Mouse (Mus musculus): ENCODE data around the gene Carmil1.

Carmil1 gene

DNA sequence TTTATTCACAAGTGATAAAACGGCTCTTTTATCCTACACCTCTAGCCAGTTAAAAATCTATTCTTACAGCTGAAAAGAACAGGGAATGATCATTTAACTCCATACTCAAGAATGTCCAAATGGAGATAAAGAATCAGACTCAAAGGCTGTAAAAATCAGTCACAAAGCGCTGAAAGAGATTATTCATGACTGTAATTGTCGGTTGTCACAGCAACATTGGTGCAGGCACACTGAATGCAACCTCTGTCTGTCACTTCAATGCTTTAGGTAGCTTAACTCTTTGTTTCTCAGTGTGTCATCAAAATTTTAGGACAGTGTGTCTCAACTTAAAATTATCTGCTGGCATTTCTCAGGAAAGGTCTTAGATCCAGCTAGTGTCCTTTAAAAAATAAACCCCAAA, 235.3 kb downstream of the Carmil1 start:
- no peak for DNase-seq (ENCODE audit: low spot score)

DNA sequence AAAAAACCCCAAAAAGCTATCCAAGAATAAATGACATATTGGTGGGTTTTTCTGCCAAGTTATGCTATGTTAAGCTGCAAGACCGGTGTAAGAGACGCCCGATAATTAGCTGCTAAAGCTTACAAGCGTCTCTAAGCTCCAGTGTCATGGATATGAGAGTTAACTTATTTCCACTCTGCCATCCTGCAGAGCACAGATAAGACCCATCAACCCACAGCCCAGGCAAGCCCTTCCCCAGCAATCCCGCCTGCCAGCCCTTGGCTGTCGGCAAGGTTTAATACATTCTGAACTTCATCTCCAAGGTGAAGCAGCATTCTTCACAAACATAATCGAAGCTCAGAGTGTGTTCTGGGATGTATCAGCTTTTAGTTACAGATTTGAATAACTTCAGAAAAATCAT, 240.4 kb downstream of the Carmil1 start:
- no peak for DNase-seq (ENCODE audit: low spot score)

DNA sequence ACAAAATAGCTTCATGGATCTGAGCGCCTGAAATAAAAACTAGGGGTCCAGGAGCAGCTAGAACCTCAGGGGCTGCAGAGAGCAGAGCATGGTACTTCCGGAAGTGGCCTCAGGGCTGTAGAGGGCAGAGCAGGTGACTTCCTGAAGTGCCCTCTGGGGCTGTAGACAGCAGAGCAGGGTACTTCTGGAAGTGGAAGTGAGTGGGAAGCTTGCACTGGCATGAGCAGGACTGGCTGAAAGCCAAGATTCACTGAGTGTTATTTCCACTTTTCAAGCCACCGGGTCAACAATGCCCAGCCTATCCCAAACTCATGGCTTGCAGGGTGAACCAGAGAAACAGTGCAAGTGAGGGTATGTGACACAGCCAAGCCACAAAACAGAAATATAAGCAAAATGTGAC, 243.1 kb downstream of the Carmil1 start:
- DNase-seq (ENCODE audit: low spot score) = no peak

DNA sequence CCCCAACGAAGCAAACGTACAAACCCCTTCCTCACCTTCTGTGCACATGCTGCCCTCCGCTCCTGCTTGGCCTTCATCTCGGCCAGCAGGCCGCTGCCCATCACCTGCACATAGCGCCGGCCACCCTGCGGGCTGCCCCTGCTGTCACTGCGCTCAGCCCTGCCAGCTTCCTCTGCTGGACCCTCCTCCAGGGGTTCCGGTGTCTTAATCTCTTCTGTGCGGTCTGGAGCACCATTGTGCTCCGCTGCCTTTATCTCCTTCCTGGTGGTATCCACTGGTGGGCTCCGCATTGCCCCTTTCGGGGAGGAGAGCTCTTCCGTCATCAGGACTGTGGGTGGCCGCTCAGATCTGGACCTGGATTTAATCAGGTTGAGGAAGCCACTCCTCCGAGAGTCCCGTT, 244.4 kb downstream of the Carmil1 start:
- DNase-seq (ENCODE audit: low spot score) = no peak

DNA sequence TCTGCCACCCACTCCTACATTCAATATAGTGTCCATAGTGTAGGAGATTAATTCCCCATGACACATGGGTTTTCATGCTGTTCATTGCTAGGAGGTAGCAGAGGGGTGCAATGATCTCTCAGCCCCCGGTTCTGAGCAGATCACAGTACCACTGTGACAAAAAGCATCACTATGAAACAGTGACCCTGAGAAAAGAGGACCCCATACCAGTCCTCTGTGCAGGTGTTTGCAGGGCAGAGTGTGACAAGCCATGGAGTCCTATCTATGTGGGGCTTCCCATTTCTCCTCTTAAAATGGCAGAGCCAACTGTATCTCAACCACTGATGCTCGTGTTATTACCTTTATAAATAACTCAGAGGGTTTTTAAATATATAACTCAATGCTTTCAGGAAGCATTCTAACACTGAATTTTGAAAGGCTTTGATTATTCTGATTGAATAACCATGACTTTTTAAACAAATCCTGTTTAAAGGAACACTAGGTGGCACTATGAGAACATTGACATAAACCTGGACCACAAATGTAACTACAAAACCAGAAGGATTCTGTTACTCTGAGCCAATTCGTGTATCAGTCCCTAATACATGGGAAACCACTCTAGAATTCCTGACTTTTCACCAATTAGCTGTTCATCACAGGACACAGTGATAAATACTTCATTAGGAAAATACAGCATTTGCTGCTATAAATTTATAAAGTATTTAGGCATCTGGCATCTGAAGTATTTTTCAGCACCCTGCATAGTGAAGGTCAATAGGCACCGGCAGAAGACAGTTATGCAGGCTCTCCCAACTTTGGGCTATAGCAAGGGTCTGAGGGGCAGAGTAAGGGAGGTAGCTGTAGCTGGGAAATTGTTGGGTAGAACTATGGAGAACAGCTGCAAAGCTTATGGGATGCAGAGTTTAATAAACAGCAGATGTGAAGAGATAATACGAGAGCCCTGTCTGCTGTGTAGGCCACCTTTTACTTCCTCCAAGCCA, 253.1 kb downstream of the Carmil1 start:
- DNase-seq (ENCODE audit: low spot score) = no peak

DNA sequence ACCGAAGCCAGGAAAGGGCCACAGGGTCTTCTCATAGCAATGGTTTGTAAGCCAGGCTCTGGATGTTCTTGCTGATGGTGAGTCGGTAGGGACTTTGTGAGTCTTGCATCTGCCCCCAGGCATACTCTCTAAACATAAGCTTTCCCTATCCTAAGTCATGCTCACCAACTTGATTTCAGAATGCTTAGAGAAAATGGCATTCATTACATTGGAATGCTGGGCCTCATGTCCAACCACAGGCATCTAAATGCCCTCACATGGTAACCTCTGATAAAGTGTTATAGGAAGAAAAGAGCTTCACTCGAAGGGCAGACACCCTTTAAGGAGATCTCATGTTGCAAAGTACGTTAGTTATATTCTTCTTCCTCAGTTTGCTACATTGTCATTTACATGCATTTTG, 262.1 kb downstream of the Carmil1 start:
- no peak for DNase-seq (ENCODE audit: low spot score)

DNA sequence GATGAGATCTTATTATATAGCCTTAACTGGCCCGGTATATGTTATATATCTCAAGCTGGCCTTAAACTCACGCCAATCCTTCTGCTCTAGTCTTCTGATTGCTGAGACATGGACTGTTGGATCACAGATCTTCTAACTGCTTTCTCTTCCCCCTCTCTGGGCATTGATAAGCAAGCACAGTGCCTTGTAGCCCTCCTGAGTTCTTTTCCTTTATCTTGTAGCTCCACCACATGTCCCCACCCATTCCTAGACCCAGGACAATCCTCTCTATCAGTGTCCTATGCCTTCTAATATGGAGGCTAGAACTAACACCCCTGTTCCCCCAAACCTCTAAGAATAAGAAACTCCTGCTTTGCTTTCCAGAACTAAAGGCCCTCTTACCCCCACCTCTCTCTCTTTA, 275.1 kb downstream of the Carmil1 start:
- DNase-seq (ENCODE audit: low spot score) = no peak

DNA sequence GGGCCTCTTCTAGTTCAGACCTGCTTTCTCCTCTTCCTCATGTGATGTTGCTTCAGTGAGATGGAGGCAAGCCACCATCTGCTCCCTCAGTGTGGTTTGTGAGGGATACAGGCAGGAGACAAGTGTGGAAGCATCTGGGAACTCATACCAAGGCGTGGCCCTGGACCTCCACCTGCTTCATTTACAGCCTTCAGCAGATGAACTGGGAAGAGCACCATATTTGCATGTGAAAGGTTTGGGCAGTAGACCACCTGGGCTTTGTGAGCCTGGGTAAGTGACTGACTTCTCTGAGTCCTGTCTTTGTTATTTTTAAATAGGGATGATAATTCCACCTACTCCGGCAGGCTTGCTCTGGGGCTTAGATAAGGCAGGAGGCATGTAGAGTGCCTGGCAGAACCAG, 278.8 kb downstream of the Carmil1 start:
- DNase-seq (ENCODE audit: low spot score) = no peak

DNA sequence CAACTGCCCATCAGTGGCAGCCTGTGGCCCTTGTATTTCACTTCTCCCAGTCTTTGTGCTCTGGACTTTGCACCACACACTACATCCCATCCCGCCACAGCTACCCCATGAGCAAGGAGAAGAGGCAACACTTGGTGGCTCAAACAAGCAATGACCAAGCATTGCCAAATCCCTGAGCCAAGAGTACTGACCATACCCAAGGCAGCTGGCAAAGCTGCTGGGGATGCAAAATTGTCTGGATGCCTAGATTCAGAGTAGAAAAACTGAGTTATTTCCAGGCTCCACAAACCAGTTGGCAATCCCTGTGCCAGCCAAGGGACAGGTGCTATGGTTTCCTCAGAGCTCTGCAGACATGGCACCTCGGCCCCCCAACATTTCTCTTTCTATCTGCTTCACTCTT, 279.5 kb downstream of the Carmil1 start:
- DNase-seq (ENCODE audit: low spot score) = no peak

DNA sequence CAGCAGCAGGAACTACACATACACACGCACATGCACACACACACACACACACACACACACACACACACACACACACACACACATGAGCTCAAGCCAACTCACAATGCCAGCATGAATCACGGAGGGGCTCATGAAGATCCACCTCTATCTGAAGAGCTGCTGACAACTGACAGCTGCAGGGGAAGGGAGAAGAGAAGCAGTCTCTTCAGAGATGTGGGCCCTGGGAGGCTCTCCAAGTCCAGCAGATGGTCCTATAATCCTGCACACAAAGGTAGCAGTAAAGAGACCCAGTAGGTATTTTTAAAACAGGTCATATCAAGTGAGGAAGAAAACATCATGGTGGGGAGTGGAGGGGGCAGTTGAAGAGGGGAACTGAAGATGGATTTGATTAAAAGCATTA, 281.8 kb downstream of the Carmil1 start:
- DNase-seq (ENCODE audit: low spot score) = no peak

DNA sequence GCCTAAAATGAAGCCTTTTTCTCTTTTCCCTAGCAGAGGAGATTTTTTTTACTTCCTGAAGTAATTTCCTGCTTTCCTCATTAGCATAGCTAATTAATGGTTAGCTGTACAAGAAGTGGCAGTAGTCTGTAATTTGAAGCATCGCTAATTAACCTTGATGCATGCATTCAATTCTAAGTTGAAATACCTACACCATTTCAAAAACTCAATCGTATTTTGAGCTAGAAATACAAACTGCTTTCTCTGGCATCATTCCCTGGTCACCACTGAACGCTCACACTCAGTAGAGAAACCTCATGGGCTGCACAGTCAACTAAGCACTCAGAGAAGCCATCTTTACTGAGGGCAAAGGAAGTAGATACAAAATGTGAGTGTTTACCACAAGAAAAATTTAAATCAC, 285.8 kb downstream of the Carmil1 start:
- no peak for DNase-seq (ENCODE audit: low spot score)

DNA sequence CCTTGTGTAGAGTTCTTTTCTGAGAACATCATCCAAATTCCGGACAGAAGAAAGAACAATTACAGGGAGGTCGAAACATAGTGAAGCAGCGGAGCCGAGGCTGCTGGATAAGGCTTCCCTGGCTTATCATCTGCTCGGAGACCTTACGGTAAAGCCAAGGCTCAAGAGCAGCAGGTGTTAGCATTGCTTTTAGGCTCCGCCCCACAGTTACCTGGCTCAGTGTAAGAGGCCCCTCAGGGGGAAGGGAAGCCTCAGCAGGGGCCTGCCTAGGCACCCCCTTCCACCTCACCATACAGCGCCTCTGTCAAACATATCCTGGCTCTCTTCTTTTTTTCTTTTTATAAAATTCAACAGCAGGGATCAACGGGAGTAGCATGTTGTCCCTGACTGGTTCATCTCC, 286.6 kb downstream of the Carmil1 start:
- DNase-seq (ENCODE audit: low spot score) = no peak

DNA sequence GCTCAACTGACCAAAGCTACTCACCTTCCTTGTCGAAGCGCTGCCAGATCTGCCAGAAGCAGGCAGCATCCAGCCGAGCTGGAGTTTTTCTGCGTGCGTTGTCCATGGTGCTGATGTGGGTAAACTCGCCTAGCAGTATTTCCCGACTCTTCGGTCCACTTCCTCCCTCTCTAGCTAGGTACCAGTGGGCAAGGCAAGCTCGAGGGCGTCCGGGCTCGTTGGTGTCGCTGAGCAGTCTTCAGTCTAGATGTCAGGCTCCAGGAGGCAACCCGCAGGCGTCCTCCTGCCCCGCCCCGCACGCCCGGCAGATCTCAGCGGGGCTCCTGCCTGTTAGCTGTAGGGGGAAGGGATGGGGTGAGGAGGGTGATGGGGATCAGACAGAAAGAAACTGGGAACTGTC, 289.7 kb downstream of the Carmil1 start, which contains the start of gene Scgn:
Gene Scgn, minus strand, starts transcription at position 287 of the 400 bp plus-strand sequence.
- peak; percentile 16 for DNase-seq (ENCODE audit: low spot score)

DNA sequence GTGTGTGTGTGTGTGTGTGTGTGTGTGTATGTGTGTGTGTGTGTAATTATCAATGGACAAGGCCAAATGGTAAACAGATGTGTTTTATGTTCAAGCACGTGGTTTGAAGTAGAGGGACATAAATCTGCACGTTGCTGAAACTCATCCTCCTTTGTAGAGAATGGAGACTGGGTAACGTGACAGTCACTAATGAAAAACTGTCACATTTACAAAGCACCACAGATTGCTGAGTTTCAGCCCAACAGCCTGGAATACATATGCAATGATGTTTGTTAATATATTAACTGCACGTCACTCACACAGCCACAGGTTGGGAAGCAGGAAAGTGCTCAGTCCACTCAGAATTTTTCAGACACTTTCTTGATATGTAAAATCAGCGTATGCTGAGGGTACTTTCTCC, 290.1 kb downstream of the Carmil1 start:
- DNase-seq (ENCODE audit: low spot score) = no peak

DNA sequence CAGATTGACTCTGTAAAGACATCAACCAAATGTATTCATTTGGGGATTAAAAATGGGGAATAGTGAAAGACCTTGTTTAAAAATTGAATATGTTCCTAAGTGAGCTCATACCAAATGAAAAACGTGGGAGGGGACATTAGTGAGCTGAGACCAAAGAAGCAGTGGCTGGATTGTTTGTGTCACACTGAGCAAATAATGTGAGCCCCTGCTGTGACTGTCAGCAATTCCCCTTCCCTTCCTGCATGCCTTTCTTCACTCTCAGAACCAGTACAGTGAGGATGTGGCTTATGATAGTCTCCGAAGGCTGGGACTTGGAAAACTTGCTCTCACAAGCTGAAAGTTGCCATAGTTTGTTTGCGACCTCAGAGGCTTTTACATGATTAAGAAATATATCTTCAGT, 295.5 kb downstream of the Carmil1 start:
- DNase-seq (ENCODE audit: low spot score) = no peak

DNA sequence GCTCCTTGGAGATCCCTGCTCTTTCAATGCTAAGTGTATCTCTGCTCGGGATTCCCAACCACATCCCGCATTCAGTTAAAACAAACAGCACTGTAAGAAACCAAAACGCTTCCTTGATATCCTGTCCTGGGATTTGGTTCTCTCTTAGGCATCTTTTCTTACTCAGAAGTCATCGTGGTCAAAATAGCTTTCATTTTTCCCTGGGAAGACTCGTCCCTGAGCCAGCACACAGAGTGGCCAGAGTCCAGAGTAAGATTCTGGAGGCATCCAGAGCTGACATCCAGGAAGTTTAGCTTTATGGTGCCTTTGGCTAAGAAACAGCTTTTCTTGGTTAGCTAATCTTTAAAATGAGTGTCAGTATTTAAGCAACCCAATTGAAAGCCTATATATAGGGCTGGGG, 308.3 kb downstream of the Carmil1 start:
- DNase-seq (ENCODE audit: low spot score) = no peak

DNA sequence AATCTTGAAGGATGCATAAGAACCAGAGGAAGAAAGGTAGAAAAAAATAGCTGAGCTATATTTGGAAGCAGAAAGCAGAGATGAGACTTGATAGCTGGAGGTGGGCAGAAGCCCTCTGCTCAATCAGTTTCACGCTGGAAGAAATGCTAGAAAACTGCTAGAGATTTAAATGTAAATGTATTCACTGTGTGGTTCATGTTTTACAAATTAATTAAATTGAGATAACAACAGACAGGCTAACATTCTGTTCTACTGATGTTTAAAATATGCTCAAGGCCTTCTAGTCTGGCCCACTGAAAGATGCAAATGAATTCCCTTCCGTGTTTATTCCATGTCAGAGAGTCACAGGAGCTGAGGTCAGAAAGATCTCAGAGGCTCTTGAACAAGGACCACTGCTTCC, 308.7 kb downstream of the Carmil1 start:
- DNase-seq (ENCODE audit: low spot score) = no peak

DNA sequence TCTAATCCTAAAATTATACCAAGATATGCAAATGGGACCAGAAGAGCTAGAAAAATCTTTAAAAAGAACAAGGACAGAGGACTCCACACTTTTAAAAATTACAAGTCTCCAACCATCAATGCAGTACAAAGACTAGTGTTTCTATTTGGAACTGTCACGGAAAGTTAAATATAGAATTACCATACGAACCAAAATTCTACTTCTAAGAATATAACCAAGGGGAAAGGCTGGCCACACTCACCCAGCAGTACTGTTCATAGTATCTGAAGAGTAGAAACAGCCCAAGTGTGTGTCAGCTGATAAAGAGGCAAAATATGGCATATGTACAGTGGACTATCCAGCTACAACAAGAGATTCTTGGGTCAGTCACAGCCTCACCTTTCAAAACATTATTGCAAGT, 315.7 kb downstream of the Carmil1 start:
- DNase-seq (ENCODE audit: low spot score) = no peak

Measured in urinary bladder, postnatal 10 days (tissue).